Mouse (Mus musculus) bone marrow macrophage, adult 2 months (primary cell): Measurements from ENCODE around the gene Pkd1l2. TPM values are rescaled to one million over a fixed set of nuclear protein-coding genes. Genes with fewer than 3 reads are reported as not detected.

Source experiments
- H3K27ac ChIP-seq: 2 replicates; pipeline ENCODE4 v1.5.1; 2012; ENCODE audit warnings: low read depth, low read length; ENCODE audit not compliant: insufficient read depth
- H3K4me1 ChIP-seq: 2 replicates; pipeline ENCODE4 v1.6.1; 2012; ENCODE audit warnings: low read length; ENCODE audit not compliant: control insufficient read depth, insufficient read depth
- H3K4me3 ChIP-seq: 2 replicates; pipeline ENCODE4 v1.5.1; 2012; ENCODE audit warnings: mild to moderate bottlenecking, low read length, moderate library complexity; ENCODE audit not compliant: insufficient read depth
- CTCF ChIP-seq: IDR thresholded peaks from 2 replicates; pipeline ENCODE4 v1.5.1; 2012; ENCODE audit warnings: low read depth, mild to moderate bottlenecking, low read length, moderate library complexity
- POLR2A ChIP-seq: IDR thresholded peaks from 2 replicates; pipeline ENCODE4 v1.6.1; 2012; ENCODE audit warnings: mild to moderate bottlenecking, low read depth, low read length, borderline replicate concordance
- polyA plus RNA-seq: library from polyadenylated mRNA; stranded (reverse); fragments of >200 nt; gene quantifications from 2 replicates; pipeline ENCODE4 v1.2.4, GENCODE M21; 2012; ENCODE audit not compliant: missing spikeins, insufficient read depth, insufficient read length

Gene Pkd1l2
- polyA plus RNA-seq, 1 experiment = 0.87 TPM

DNA sequence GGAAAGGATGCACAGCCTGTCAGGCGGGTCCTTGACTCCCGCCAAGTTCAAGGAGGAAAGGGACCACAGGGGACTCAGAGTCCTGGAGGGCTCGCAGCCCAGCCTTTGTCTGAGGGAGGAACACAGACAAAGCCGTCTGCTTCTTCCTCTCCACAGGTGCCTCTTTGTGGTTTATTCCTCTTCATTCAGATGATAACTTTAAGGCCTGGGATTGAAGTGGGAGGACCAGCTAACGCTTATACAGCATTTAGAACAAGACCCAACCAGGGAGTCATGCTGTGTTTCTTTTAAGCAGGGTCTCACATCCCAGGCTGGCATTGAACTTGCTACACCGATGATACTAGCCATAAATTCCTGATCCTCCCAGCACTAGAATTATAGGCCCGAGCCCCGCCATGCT, 65.2 kb downstream of the Pkd1l2 start:
- no peak overlapping the region for H3K4me3 ChIP-seq
- no peak for TF ChIP-seq CTCF
- TF ChIP-seq POLR2A = no peak
- H3K27ac ChIP-seq = no peak overlapping the region
- no peaks in the 10 kb centered on the region for H3K4me1 ChIP-seq

DNA sequence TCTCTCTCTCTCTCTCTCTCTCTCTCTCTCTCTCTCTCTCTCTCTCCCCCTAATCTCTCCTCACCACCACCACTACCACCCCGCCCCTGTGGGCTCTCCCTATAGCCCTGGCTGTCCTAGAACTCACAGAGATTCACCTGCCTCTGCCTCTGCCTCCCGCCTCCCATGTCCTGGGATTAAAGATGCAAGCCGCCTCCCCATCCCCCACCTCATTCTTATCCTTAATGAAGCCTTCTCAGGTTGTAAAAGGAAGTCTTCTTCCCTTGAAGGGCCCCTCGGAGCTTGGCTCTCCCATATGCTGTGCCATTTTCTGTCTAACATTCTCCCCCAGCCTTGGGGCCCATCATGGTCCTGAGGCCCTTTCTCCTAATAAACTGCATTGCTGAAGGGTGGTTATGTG, 66.6 kb downstream of the Pkd1l2 start:
- TF ChIP-seq POLR2A (no peak), CTCF (no peak)
- Histone ChIP-seq H3K4me1 (no peaks in the 10 kb centered on the region), H3K4me3 (no peak overlapping the region), H3K27ac (no peak overlapping the region)

DNA sequence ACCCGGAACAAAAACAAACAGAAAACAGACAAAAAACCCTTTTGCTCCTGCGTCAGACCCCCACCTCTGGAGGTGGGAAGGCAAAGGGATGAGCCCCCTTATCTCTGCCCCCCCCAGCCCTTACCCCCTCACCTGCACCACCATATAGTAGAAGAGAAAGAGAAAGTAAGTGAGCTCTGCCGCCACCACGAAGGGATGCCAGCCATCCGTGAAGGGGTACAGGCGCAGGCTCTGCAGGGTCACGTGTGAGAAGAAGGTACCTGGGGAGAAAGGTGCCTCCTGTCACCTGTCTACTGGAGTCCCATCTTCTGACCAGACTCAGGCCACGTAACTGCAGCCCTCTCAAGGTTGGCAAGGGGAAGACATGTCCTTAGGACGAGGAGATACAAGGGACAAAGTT, 70.9 kb downstream of the Pkd1l2 start:
- TF ChIP-seq POLR2A (no peak), CTCF (no peak)
- no peak overlapping the region for H3K27ac ChIP-seq
- H3K4me1 ChIP-seq = no peaks in the 10 kb centered on the region
- no peak overlapping the region for H3K4me3 ChIP-seq

DNA sequence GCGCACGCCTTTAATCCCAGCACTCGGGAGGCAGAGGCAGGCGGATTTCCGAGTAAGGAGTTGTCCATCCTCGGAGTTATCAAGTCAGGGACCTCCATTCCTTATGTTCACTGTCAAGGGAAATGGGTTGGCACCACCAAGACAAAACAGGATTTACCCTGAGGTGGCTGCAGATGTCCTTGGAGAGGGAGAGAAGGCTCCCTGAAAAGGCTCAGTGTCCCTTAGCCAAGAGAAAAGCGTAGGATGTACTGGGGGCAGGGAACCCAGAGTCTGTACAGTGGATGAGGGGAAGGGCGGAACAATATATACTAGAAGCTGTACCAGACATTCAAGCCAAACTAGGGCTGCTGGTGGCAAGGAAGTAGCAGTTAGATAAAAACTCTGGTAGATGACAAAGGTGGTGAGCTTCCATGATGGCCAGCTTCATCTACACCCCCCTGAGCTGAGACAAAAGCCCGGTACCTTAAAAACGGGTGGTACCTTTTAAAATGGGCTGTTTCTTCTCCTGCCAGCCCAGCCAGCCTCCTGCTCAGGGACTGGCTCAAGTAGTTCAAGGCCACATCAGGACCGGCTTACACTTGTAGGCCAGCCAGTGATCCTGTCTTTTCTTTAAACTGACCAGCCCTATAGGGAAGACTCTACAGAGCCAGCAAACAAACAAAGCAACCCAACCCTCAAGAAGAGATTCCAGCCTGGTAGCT, 88.1 kb downstream of the Pkd1l2 start:
- Histone ChIP-seq H3K4me3 (peak overlapping the region; percentile 54), H3K4me1 (peaks cover 9% of the 10 kb centered on the region), H3K27ac (no peak overlapping the region)
- no peak for TF ChIP-seq CTCF

DNA sequence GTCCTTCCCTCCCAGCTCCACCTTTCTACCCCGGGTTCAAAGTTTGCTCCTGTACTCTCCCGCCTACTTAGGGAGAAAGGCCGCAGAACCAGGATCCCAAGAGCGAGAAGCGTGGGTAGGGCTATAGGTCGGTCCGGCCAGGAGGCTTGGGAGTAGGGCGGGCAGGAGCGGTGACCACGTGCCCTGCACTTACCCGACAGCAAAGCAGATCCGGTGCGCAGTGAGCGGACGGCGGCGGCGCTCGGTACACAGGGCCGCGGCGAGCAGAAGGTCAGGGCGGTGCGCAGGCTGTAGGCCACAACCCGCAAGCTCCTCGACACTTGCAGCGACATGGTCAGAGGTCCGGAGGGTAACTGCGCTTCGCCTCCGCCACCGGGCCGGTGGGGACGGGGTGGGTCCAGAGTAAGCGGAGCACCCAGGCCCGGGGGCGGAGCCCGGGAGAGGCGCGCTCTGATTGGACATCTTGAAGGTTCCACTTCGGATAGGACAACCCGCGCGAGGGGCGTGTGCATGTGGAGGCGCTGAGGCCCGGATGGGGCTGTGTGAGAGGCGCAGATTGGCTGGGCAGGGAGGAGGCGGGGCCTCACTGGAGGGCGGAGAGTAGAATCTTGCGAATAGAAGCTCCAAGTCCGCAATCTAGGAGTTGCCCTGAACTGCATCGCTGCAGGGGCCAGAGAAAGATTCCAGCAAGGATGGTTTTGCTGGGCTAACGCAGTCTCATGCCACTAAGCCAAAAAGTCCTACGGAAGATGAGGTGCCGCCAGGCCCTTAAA, 89.0 kb downstream of the Pkd1l2 start, which contains the start of gene Gcsh:
Gene Gcsh (minus strand): TSS at position 443 of the 773 bp plus-strand sequence.
- peaks cover 9% of the 10 kb centered on the region for H3K4me1 ChIP-seq
- peak within 1 kb of the TSS; percentile 89 for H3K4me3 ChIP-seq
- TF ChIP-seq CTCF (no peak), POLR2A (peak; percentile 89; the same call in 1 of the 2 replicates)
- peak within 1 kb of the TSS; percentile 48 for H3K27ac ChIP-seq

DNA sequence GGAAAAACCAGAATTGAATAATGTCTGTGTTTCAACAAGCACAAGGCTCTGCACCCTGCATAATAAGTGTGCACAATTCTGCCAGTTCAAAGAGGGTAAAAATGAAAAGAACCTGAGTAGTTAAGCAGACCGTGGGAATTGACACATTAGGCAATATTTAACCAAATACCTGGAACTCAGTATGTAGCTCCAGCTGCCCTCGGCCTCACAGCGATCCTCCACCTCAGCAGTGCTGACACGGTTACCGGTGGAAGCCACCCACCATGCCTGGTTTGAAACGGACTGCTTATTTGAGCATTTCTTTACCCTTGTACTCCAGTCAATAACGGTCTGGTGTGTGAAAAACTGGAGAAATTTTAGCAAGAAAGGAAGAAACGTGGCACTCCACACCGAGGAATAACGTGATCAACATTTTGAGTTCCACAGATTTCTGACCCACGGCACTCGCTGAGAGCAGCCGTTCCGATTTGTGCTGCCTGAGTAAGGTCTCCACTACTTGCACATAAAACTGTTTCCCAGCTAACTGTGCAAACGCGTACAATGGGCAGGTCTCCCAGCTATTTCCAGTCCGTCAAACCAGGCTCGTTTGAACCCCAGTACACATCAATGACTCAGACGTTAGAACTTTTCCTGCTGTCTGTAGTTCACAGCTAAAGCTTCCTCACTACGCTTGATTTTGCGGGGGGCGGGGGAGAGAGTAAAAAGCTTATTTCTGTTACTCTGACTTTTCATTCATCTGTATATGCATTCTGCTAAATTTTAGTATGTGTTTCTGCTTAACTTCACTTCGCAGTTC, 89.9 kb downstream of the Pkd1l2 start:
- Histone ChIP-seq H3K27ac (no peak overlapping the region), H3K4me3 (peak overlapping the region; percentile 89), H3K4me1 (peaks cover 9% of the 10 kb centered on the region)
- no peak for TF ChIP-seq POLR2A
- no peak for TF ChIP-seq CTCF

DNA sequence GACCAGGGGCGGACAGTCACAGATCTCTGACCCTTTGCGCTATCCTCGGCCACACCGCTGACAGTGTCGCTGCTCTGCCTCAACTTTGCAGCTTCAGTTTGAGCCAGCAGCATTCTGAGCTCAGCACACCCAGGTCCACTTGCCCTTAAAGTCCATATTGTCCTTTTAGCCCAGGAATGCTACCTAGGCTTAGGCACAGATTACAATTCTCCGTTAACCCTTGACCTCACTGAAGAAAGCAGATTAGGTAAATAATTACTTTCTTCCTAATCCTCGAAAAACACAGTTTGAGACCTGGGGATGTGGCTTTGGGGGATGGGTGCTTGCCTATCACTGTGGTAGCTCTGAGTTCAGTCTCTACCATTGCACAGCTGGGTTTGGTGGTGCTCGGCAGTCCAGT, 91.0 kb downstream of the Pkd1l2 start:
- Histone ChIP-seq H3K4me3 (no peak overlapping the region), H3K27ac (no peak overlapping the region), H3K4me1 (peaks cover 9% of the 10 kb centered on the region)
- TF ChIP-seq CTCF (no peak), POLR2A (no peak)

DNA sequence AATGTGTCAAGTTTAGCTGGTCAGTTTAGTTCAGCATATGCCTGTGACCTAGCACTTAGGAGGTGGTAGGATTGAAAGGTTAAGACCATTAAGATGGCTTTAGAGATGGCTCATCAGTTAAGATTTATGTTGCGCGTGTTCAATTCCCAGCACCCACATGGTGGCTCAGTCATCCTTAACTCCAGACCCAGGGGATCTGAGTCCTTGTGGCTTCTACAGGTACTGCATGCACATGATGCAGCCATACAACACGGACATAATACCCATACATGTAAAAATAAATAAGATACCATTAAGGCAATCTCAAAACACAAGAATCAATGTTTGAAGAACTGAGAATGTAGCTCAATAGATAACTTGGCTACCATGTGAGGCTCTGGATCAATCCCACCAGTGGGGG, 92.4 kb downstream of the Pkd1l2 start:
- H3K4me1 ChIP-seq = peaks cover 9% of the 10 kb centered on the region
- TF ChIP-seq CTCF (no peak), POLR2A (no peak)
- no peak overlapping the region for H3K4me3 ChIP-seq
- H3K27ac ChIP-seq = no peak overlapping the region

DNA sequence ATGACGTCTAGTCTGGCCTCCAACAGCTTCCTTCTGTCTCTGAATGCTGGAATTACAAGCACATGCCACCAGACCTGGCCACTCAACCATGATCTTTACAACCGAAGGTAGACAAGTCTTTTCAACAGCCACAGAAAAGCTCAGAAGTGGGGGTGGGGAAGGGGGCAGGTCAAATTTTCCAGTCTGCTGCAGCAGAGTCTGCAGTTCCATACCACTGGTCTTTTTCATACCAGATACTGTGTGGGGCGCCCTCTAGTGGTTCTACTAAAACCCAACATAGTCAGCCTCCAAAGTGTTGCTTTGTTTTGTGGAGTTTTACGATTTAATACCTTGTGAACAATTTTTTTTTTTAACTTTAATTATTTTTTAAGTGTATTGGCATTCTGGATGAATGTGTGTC, 102.1 kb downstream of the Pkd1l2 start:
- TF ChIP-seq POLR2A (no peak), CTCF (peak; percentile 20; the same call in 1 of the 2 replicates)
- Histone ChIP-seq H3K4me3 (no peak overlapping the region), H3K27ac (no peak overlapping the region), H3K4me1 (peaks cover 17% of the 10 kb centered on the region)
